Mouse (Mus musculus) neutrophil, adult 83 days (primary cell): Measurements from ENCODE around the gene Fbrs. TPM values are rescaled to one million over a fixed set of nuclear protein-coding genes. Genes with fewer than 3 reads are reported as not detected.

Experiments
- total RNA-seq, 2 experiments: library from RNA; stranded (reverse); gene quantifications; one replicate each; pipeline ENCODE4 v1.2.4; 2023

Fbrs gene
- 100 to 1,000 TPM; 191 to 224 TPM for total RNA-seq

GRCm38 (mm10) chr7:127478635-127479317 lies at the start of gene Fbrs:
Gene Fbrs, plus strand, starts transcription at chr7:127479199.

GRCm38 (mm10) chr7:127448521-127449300 lies 30.3 kb upstream of the Fbrs start, which contains the start of gene Zfp689:
Gene Zfp689, minus strand, starts transcription at chr7:127449158.

DNA sequence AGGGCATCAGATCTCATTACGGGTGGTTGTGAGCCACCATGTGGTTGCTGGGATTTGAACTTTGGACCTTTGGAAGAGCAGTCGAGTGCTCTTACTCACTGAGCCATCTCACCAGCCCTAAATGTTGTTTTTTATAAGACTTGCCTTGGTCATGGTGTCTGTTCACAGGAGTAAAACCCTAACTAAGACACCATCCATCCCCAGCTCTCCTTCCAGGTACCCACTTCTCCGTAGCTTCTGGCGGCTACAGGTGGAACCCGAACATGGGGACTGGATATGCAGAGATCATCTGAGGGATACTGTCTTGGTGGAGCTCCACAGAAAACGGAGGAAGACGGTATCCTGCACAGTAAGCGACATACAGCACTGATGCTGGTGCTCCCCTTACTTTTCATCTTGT lies 19.7 kb upstream of the Fbrs start, which contains the start of gene Prr14:
Prr14 (plus strand) TSS at position 301 of the 400 bp plus-strand sequence.

DNA sequence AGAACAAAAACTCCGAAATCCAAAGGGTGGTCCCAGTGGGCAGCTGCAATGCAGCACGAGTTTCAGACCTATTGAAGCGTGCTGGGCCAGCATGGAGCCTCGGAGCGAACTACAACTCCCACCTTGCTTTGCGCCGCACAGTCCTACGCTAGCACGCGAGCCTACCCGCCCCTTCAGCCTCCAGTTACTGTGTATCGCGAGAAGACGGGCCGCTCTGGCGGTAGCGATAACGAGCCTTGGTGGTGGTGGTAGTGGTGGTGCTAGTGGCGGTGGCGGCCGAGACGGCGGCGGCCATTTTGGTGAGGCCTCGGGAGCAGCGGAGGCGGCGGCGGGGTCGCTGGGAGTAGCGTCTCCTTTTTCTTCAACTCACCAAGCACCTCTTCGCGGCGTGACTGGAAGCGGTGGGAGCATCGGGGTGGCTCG lies 32.8 kb downstream of the Fbrs start, which contains the start of gene Srcap:
Srcap (plus strand) TSS at position 176 of the 423 bp plus-strand sequence.

DNA sequence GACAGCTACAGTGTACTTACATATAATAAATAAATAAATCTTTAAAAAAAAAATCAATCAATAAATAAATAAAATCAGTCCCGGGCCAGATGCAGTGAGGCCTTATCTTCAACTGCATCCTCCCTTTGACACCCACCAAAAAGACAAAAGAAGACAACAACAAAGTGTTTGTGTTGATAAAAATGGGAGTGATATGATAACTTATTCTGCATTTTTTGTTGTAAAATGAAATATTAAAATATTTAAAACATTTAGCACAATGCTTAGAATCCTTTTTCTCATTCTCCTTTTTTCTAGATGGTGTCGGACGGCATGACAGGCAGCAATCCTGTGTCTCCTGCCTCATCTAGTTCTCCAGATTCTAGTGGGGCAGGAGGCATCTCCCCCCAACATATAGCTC lies 40.3 kb downstream of the Fbrs start, which contains the start of gene Gm42715:
Gm42715 (plus strand) TSS at position 301 of the 400 bp plus-strand sequence.

Other genes with a start within 250 kb of the Fbrs start
- gene Zfp553, start 246.1 kb upstream of the Fbrs start, total RNA-seq: 1 to 10 TPM; 4.3 TPM
- 100 to 1,000 TPM in 1 of 2 experiments, 10 to 100 TPM in 1; 96.1 to 105 TPM for gene Sept1, start 246.1 kb upstream of the Fbrs start, total RNA-seq
- 1 to 10 TPM; 4.2 to 7.3 TPM for gene Zfp771, start 234.9 kb upstream of the Fbrs start, total RNA-seq
- gene Dctpp1, start 218.5 kb upstream of the Fbrs start, total RNA-seq: 10 to 100 TPM; 21.8 to 27.9 TPM
- 100 to 1,000 TPM; 117 to 125 TPM for gene Sephs2, start 205.1 kb upstream of the Fbrs start, total RNA-seq
- 100 to 1,000 TPM; 190 to 234 TPM for gene Itgal, start 182.9 kb upstream of the Fbrs start, total RNA-seq
- 1 to 10 TPM; 9.1 to 9.6 TPM for gene Zfp768, start 133.6 kb upstream of the Fbrs start, total RNA-seq
- 1 to 10 TPM; 5.0 to 7.0 TPM for gene Zfp747, start 103.1 kb upstream of the Fbrs start, total RNA-seq
- 1 to 10 TPM; 2.0 to 3.0 TPM for gene 9130019O22Rik, start 92.0 kb upstream of the Fbrs start, total RNA-seq
- gene E430018J23Rik, start 85.6 kb upstream of the Fbrs start, total RNA-seq: 1 to 10 TPM; 1.8 to 2.1 TPM
- 1 to 10 TPM; 2.8 to 3.4 TPM for gene Zfp764, start 72.4 kb upstream of the Fbrs start, total RNA-seq
- 10 to 100 TPM; 10.7 to 13.4 TPM for gene Zfp688, start 57.1 kb upstream of the Fbrs start, total RNA-seq
- 1 to 10 TPM; 1.7 to 2.1 TPM for gene Zfp689, start 30.0 kb upstream of the Fbrs start, total RNA-seq
- 100 to 1,000 TPM; 116 to 133 TPM for gene Prr14, start 19.6 kb upstream of the Fbrs start, total RNA-seq
- gene Srcap, start 32.8 kb downstream of the Fbrs start, total RNA-seq: 10 to 100 TPM; 76.3 to 81.4 TPM
- gene Gm42715, start 40.4 kb downstream of the Fbrs start, total RNA-seq: 10 to 100 TPM; 16.2 to 19.6 TPM
- not detected for gene Tmem265, start 82.2 kb downstream of the Fbrs start, total RNA-seq
- gene Phkg2, start 94.1 kb downstream of the Fbrs start, total RNA-seq: 10 to 100 TPM; 80.4 to 86.3 TPM
- 10 to 100 TPM; 14.8 to 25.9 TPM for gene Ccdc189, start 109.4 kb downstream of the Fbrs start, total RNA-seq
- gene Rnf40, start 109.6 kb downstream of the Fbrs start, total RNA-seq: 100 to 1,000 TPM; 149 to 150 TPM
- 1 to 10 TPM; 3.2 to 4.7 TPM for gene Zfp629, start 136.6 kb downstream of the Fbrs start, total RNA-seq
- 10 to 100 TPM; 30.6 to 36.2 TPM for gene Bcl7c, start 229.7 kb downstream of the Fbrs start, total RNA-seq
- gene Ctf1, start 233.5 kb downstream of the Fbrs start, total RNA-seq: not detected